Comparison of ENCODE assay signal across 14 mouse cellular contexts in the genomic region with DNA sequence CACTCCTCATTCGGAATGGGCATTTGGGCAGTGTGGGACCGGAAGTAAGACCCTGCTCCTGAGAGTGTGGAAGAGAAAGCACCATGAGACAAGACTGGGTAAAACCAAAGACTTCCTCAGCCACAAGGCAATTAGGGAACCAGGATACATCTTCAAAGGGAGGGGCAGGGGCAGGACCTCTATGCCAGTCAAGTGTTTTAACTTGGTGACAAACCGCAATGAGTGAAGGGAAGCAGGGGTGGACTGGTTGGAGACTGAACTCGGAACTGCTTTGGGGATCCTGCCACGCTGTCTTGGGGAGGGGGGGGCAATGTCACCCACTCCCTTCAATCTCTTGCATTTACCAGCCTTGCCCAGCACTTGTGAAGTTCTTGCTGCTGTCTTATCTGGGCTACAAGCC.
"Had no signal": no experiment of that assay in that cellular context is flagged by ENCODE, and none has a peak within 500 bp of the region (broad histone marks: within the 10 kb centered on the region; RNA-seq: fewer than 3 reads in every experiment).

No protein-coding gene starts in this region.

- H3K9ac ChIP-seq: limb, embryonic 13.5 days; liver, embryonic 12.5 days; liver, embryonic 15.5 days; lung, embryonic 15.5 days; midbrain, embryonic 12.5 days; midbrain, embryonic 15.5 days; neural tube, embryonic 13.5 days had no signal

- ATAC-seq: intestine, embryonic 16.5 days; liver, embryonic 12.5 days; midbrain, embryonic 15.5 days had no signal

- H3K27me3 ChIP-seq: limb, embryonic 13.5 days; lung, embryonic 15.5 days; midbrain, embryonic 12.5 days; midbrain, embryonic 15.5 days; neural tube, embryonic 13.5 days had no signal

- H3K4me2 ChIP-seq: limb, embryonic 13.5 days; liver, embryonic 12.5 days; liver, embryonic 15.5 days; lung, embryonic 15.5 days; midbrain, embryonic 12.5 days; midbrain, embryonic 15.5 days; neural tube, embryonic 13.5 days had no signal

- H3K4me3 ChIP-seq: limb, embryonic 10.5 days; limb, embryonic 13.5 days; liver, embryonic 12.5 days; liver, embryonic 15.5 days; lung, embryonic 15.5 days; midbrain, embryonic 12.5 days; midbrain, embryonic 15.5 days; myocyte; neural tube, embryonic 13.5 days had no signal

- H3K9me3 ChIP-seq: limb, embryonic 10.5 days; limb, embryonic 13.5 days; liver, embryonic 12.5 days; liver, embryonic 15.5 days; lung, embryonic 15.5 days; midbrain, embryonic 12.5 days; midbrain, embryonic 15.5 days; neural tube, embryonic 13.5 days had no signal

- H3K4me1 ChIP-seq: midbrain, embryonic 12.5 days; midbrain, embryonic 15.5 days; neural tube, embryonic 13.5 days had no signal

- H3K27ac ChIP-seq: kidney, postnatal 0 days; limb, embryonic 10.5 days; limb, embryonic 13.5 days; liver, embryonic 12.5 days; liver, embryonic 15.5 days; lung, embryonic 15.5 days; midbrain, embryonic 12.5 days; midbrain, embryonic 15.5 days; neural tube, embryonic 13.5 days had no signal

- DNase-seq: liver; thymus, adult 18-20 months; thymus, postnatal 36 days had no signal

- H3K36me3 ChIP-seq: limb, embryonic 10.5 days; limb, embryonic 13.5 days; liver, embryonic 12.5 days; liver, embryonic 15.5 days; lung, embryonic 15.5 days; midbrain, embryonic 12.5 days; midbrain, embryonic 15.5 days; neural tube, embryonic 13.5 days had no signal
